Mouse (Mus musculus): ENCODE data around the gene Odf3l1.
"Not testable (repeated sequence)": the region's sequence is repeated elsewhere in the genome, so short reads cannot be mapped to it uniquely, and the experiment has no call there.

Odf3l1 gene

GRCm38 (mm10) chr9:56864216-56864729 lies at the start of gene Odf3l1:
TSS of gene Odf3l1 (minus strand) at chr9:56864679.
- DNase-seq (ENCODE audit: low spot score): no peak

- no peak for DNase-seq (ENCODE audit: low spot score)
Measured at GRCm38 (mm10) chr9:56913991-56914390, 49.5 kb upstream of the Odf3l1 start.

- DNase-seq (ENCODE audit: low spot score): no peak
Measured at GRCm38 (mm10) chr9:56911017-56911416, 46.5 kb upstream of the Odf3l1 start.

- not testable (repeated sequence) for DNase-seq (ENCODE audit: low spot score)
Measured at GRCm38 (mm10) chr9:56909991-56910390, 45.5 kb upstream of the Odf3l1 start.

GRCm38 (mm10) chr9:56907549-56907948 lies 43.1 kb upstream of the Odf3l1 start:
- no peak for DNase-seq (ENCODE audit: low spot score)

GRCm38 (mm10) chr9:56903662-56904061 lies 39.2 kb upstream of the Odf3l1 start:
- DNase-seq (ENCODE audit: low spot score): no peak

GRCm38 (mm10) chr9:56901187-56901586 lies 36.7 kb upstream of the Odf3l1 start:
- DNase-seq (ENCODE audit: low spot score): no peak

- no peak for DNase-seq (ENCODE audit: low spot score)
Measured at GRCm38 (mm10) chr9:56900571-56900970, 36.1 kb upstream of the Odf3l1 start.

GRCm38 (mm10) chr9:56900060-56900459 lies 35.6 kb upstream of the Odf3l1 start:
- DNase-seq (ENCODE audit: low spot score): no peak

- no peak for DNase-seq (ENCODE audit: low spot score)
Measured at GRCm38 (mm10) chr9:56899409-56899808, 34.9 kb upstream of the Odf3l1 start.

GRCm38 (mm10) chr9:56896779-56897178 lies 32.3 kb upstream of the Odf3l1 start:
- no peak for DNase-seq (ENCODE audit: low spot score)

- no peak for DNase-seq (ENCODE audit: low spot score)
Measured at GRCm38 (mm10) chr9:56894006-56894405, 29.5 kb upstream of the Odf3l1 start.

GRCm38 (mm10) chr9:56893313-56893712 lies 28.8 kb upstream of the Odf3l1 start:
- DNase-seq (ENCODE audit: low spot score): no peak

GRCm38 (mm10) chr9:56892111-56892510 lies 27.6 kb upstream of the Odf3l1 start:
- DNase-seq (ENCODE audit: low spot score): no peak

GRCm38 (mm10) chr9:56891517-56892011 lies 27.1 kb upstream of the Odf3l1 start:
- DNase-seq (ENCODE audit: low spot score): peak; percentile 90

GRCm38 (mm10) chr9:56890522-56891250 lies 26.2 kb upstream of the Odf3l1 start:
- DNase-seq (ENCODE audit: low spot score): no peak

GRCm38 (mm10) chr9:56889817-56890216 lies 25.3 kb upstream of the Odf3l1 start:
- peak; percentile 96 for DNase-seq (ENCODE audit: low spot score)

- no peak for DNase-seq (ENCODE audit: low spot score)
Measured at GRCm38 (mm10) chr9:56887581-56887980, 23.1 kb upstream of the Odf3l1 start.

GRCm38 (mm10) chr9:56886601-56887000 lies 22.1 kb upstream of the Odf3l1 start:
- DNase-seq (ENCODE audit: low spot score): no peak

GRCm38 (mm10) chr9:56886113-56886512 lies 21.6 kb upstream of the Odf3l1 start:
- DNase-seq (ENCODE audit: low spot score): peak; percentile 66

GRCm38 (mm10) chr9:56884328-56884727 lies 19.8 kb upstream of the Odf3l1 start:
- DNase-seq (ENCODE audit: low spot score): no peak

GRCm38 (mm10) chr9:56883470-56883869 lies 19.0 kb upstream of the Odf3l1 start:
- DNase-seq (ENCODE audit: low spot score): no peak

GRCm38 (mm10) chr9:56882818-56883217 lies 18.3 kb upstream of the Odf3l1 start:
- no peak for DNase-seq (ENCODE audit: low spot score)

GRCm38 (mm10) chr9:56882283-56882682 lies 17.8 kb upstream of the Odf3l1 start:
- no peak for DNase-seq (ENCODE audit: low spot score)
